Mouse (Mus musculus) lung, postnatal 14 days (tissue): ENCODE measurements at regions not wholly inside any gene's neighbourhood (a gene's known extent, or its start where the extent isn't known, plus 50 kb on each side); places are given as distances from the start of the nearest gene placed in this dataset.

Experiments
- DNase-seq: peaks from one replicate; pipeline ENCODE4 v3.0.0; 2021

- no peak for DNase-seq
Observed at GRCm38 (mm10) chr10:67598590-67599047, 49.9 kb upstream of the Ado start.
